In genomic region chr11:116660181-116660580, GRCm38 (mm10) we compare ENCODE assay signal across 12 mouse cellular contexts. TPM values are rescaled to one million over a fixed set of nuclear protein-coding genes. Genes with fewer than 3 reads are reported as not detected.
DNase-seq lines count a peak whose midpoint lies in the region; ATAC-seq and TF ChIP-seq lines count a peak whose summit lies in the region.
"Had no signal": no experiment of that assay in that cellular context is flagged by ENCODE, and none has a peak within 500 bp of the region (broad histone marks: within the 10 kb centered on the region; RNA-seq: fewer than 3 reads in every experiment).

No protein-coding gene starts in this region.

- H3K36me3 ChIP-seq in heart, embryonic 13.5 days = no peaks in the 10 kb centered on the region
- no peaks in the 10 kb centered on the region for H3K36me3 ChIP-seq in testis, adult 2 months (ENCODE audit: control insufficient read depth, insufficient read depth, low read length)
- no peaks in the 10 kb centered on the region for H3K36me3 ChIP-seq in hindbrain, embryonic 15.5 days
- no peaks in the 10 kb centered on the region for H3K36me3 ChIP-seq in kidney, embryonic 14.5 days (ENCODE audit: control insufficient read depth, insufficient read depth, low read length)

- no peak for TF ChIP-seq POLR2A in testis, adult 2 months (IDR thresholded peaks at IDR 0.05; ENCODE audit: control insufficient read depth, low read depth, low read length)

- no peak for DNase-seq in heart, postnatal 36 days
- no peak for DNase-seq in testis, postnatal 14 days (ENCODE audit: low spot score)
- DNase-seq in testis, postnatal 10 days (ENCODE audit: low spot score) = peak; percentile 59
- DNase-seq in embryo, embryonic 10 days (ENCODE audit: low spot score) = no peak
- DNase-seq: right cerebral cortex, postnatal 4 days had no signal

- H3K4me1 ChIP-seq in heart, embryonic 13.5 days = peaks cover 72% of the 10 kb centered on the region
- peaks cover 31% of the 10 kb centered on the region for H3K4me1 ChIP-seq in testis, adult 2 months (ENCODE audit: control insufficient read depth, insufficient read depth, low read length)
- H3K4me1 ChIP-seq in hindbrain, embryonic 15.5 days (replicated peaks) = peaks cover 70% of the 10 kb centered on the region
- H3K4me1 ChIP-seq in kidney, embryonic 14.5 days (ENCODE audit: control insufficient read depth, insufficient read depth, low read length) = peaks cover 34% of the 10 kb centered on the region; the same call in 1 of the 2 replicates

- no peak overlapping the region for H3K4me3 ChIP-seq in heart, embryonic 13.5 days
- no peak overlapping the region for H3K4me3 ChIP-seq in testis, adult 2 months (ENCODE audit: control insufficient read depth, low read depth, low read length)
- no peak overlapping the region for H3K4me3 ChIP-seq in hindbrain, embryonic 15.5 days
- H3K4me3 ChIP-seq in kidney, embryonic 14.5 days (ENCODE audit: low read length) = no peak overlapping the region

- H3K27ac ChIP-seq in heart, embryonic 13.5 days (replicated peaks) = no peak overlapping the region
- peak overlapping the region; percentile 15; the same call in 1 of the 2 replicates for H3K27ac ChIP-seq in testis, adult 2 months (ENCODE audit: control insufficient read depth, insufficient read depth, low read depth, low read length)
- H3K27ac ChIP-seq in hindbrain, embryonic 15.5 days (replicated peaks) = peak overlapping the region; percentile 84
- no peak overlapping the region for H3K27ac ChIP-seq in kidney, embryonic 14.5 days (ENCODE audit: low read depth, low read length)

- no peak for TF ChIP-seq CTCF in testis, adult 2 months (IDR thresholded peaks at IDR 0.05; ENCODE audit: control insufficient read depth, insufficient read depth, insufficient replicate concordance, low read depth, low read length)

- 37% methylated on average over 9 of the region's 9 CpGs for WGBS in heart, embryonic 13.5 days
- WGBS in hindbrain, embryonic 15.5 days = 48% methylated on average over 9 of the region's 9 CpGs
- 84% methylated on average over 9 of the region's 9 CpGs for WGBS in kidney, embryonic 14.5 days

- H3K9me3 ChIP-seq in heart, embryonic 13.5 days = no peaks in the 10 kb centered on the region
- no peaks in the 10 kb centered on the region for H3K9me3 ChIP-seq in hindbrain, embryonic 15.5 days
- H3K9me3 ChIP-seq in kidney, embryonic 14.5 days (ENCODE audit: control insufficient read depth, low read length) = no peaks in the 10 kb centered on the region

- peak overlapping the region; percentile 62 for H3K9ac ChIP-seq in heart, embryonic 13.5 days
- H3K9ac ChIP-seq in hindbrain, embryonic 15.5 days = no peak overlapping the region
- H3K9ac ChIP-seq in kidney, embryonic 14.5 days (ENCODE audit: low read depth, low read length) = no peak overlapping the region

- ATAC-seq in heart, embryonic 13.5 days (ENCODE audit: extremely low read depth, insufficient number of reproducible peaks, low FRiP score, low TSS enrichment) = no peak
- ATAC-seq in hindbrain, embryonic 15.5 days (ENCODE audit: low FRiP score, low read depth) = no peak
- no peak for ATAC-seq in kidney, embryonic 14.5 days (ENCODE audit: low FRiP score, low TSS enrichment)
- ATAC-seq: intestine, embryonic 16.5 days had no signal

- peaks cover 42% of the 10 kb centered on the region for H3K27me3 ChIP-seq in heart, embryonic 13.5 days (replicated peaks)
- H3K27me3 ChIP-seq in testis, adult 2 months (ENCODE audit: control insufficient read depth, insufficient read depth, low read length) = no peaks in the 10 kb centered on the region
- H3K27me3 ChIP-seq in hindbrain, embryonic 15.5 days = no peaks in the 10 kb centered on the region
- no peaks in the 10 kb centered on the region for H3K27me3 ChIP-seq in kidney, embryonic 14.5 days (ENCODE audit: control insufficient read depth, insufficient read depth, low read length)

- H3K4me2 ChIP-seq in heart, embryonic 13.5 days = no peak overlapping the region
- H3K4me2 ChIP-seq in hindbrain, embryonic 15.5 days = no peak overlapping the region
- H3K4me2 ChIP-seq in kidney, embryonic 14.5 days (replicated peaks; ENCODE audit: low read depth, low read length) = no peak overlapping the region
- H3K4me2 ChIP-seq: heart, embryonic 11.5 days had no signal

- intact Hi-C loops in heart, postnatal 36 days (cut with DNase I) = no loop called here

RNA-seq across cellular contexts. Expression of gene Cygb, which starts 6.1 kb away (rescaled TPM):
- polyA plus RNA-seq in heart, embryonic 13.5 days (2015; fragmentation: Nextera tagmentation; extraction: Ambion mirVana) = 2.6 TPM in 2 replicates
- 10 to 100 TPM; 39.8 to 50.8 TPM for total RNA-seq in heart, postnatal 36 days (2021)
- 3.7 and 5.5 TPM in 2 replicates for polyA plus RNA-seq in testis, adult 2 months (2012; rRNA removed)
- polyA plus RNA-seq in hindbrain, embryonic 15.5 days (2015; fragmentation: Nextera tagmentation; extraction: Ambion mirVana) = 25.7 and 29.1 TPM in 2 replicates
- polyA plus RNA-seq in kidney, embryonic 14.5 days (2014; fragmentation: Nextera tagmentation; extraction: Ambion mirVana) = 11.0 and 11.3 TPM in 2 replicates

RNA-seq across cellular contexts. Expression of gene Prcd, which starts 6.8 kb away (rescaled TPM):
- polyA plus RNA-seq in heart, embryonic 13.5 days (2015; fragmentation: Nextera tagmentation; extraction: Ambion mirVana) = 0.51 and 0.93 TPM in 2 replicates
- 1 to 10 TPM in 1 of 2 experiments, under 1 TPM in 1; 0.97 to 1.8 TPM for total RNA-seq in heart, postnatal 36 days (2021)
- 7.8 and 8.4 TPM in 2 replicates for polyA plus RNA-seq in testis, adult 2 months (2012; rRNA removed)
- 2.8 and 3.8 TPM in 2 replicates for polyA plus RNA-seq in hindbrain, embryonic 15.5 days (2015; fragmentation: Nextera tagmentation; extraction: Ambion mirVana)
- polyA plus RNA-seq in kidney, embryonic 14.5 days (2014; fragmentation: Nextera tagmentation; extraction: Ambion mirVana) = 1.1 and 1.4 TPM in 2 replicates
- total RNA-seq: liver, adult 2 months had no signal
- polyA plus RNA-seq: liver, adult 2 months had no signal

RNA-seq across cellular contexts. Expression of gene Rhbdf2, which starts 33.4 kb away (rescaled TPM):
- 7.2 and 8.0 TPM in 2 replicates for polyA plus RNA-seq in heart, embryonic 13.5 days (2015; fragmentation: Nextera tagmentation; extraction: Ambion mirVana)
- total RNA-seq in heart, postnatal 36 days (2021) = 10 to 100 TPM; 10.3 to 15.3 TPM
- 6.3 and 7.5 TPM in 2 replicates for polyA plus RNA-seq in testis, adult 2 months (2012; rRNA removed)
- polyA plus RNA-seq in hindbrain, embryonic 15.5 days (2015; fragmentation: Nextera tagmentation; extraction: Ambion mirVana) = 1.1 and 1.6 TPM in 2 replicates
- 5.4 and 7.2 TPM in 2 replicates for polyA plus RNA-seq in kidney, embryonic 14.5 days (2014; fragmentation: Nextera tagmentation; extraction: Ambion mirVana)

Comparison
In these comparisons a context has a peak if more than half of its experiments do, and no peak if none do; other contexts are left out.
1. H3K27ac ChIP-seq: peak in testis, adult 2 months (single experiment) and hindbrain, embryonic 15.5 days (single experiment); none in heart, embryonic 13.5 days (single experiment) and kidney, embryonic 14.5 days (single experiment).